Mouse (Mus musculus): Measurements from ENCODE around the gene Asb15.

DNA sequence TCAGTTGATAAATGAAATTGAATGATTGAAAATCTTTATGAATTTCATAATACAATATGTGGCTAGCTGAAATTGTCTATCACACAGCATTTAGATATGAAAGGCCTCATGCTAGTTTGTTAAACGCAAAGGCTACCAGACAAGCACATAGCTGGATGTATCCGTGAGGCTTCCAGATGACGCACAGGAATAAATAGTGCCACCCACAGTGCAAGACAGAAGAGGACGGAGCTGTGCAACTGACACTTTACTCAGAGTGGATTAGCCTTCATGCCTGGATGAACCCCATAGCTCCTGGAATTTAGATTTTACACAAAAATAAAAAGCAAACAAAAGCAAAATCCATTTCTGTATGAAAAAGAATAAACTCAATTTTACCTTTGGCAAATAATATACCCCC, 86.0 kb downstream of the Asb15 start:
- TF ChIP-seq POLR2A (IDR thresholded peaks at IDR 0.05; ENCODE audit: borderline replicate concordance, control insufficient read depth, low read depth, low read length) (no peak), CTCF (IDR thresholded peaks at IDR 0.05; ENCODE audit: control insufficient read depth, insufficient read depth, low read length) (no peak)
